Mouse (Mus musculus) kidney, adult 2 months (tissue): ENCODE data around the gene Fhl2.

Experiments used
- CTCF ChIP-seq: fragments of 200-500 bp; conservative IDR thresholded peaks from 2 replicates; pipeline ENCODE4 v1.5.1; 2011; ENCODE audit warnings: low read depth, mild to moderate bottlenecking, control low read depth, low read length, moderate library complexity, mixed read lengths; ENCODE audit not compliant: insufficient read depth, insufficient read length
- POLR2A ChIP-seq: fragments of 200-500 bp; IDR thresholded peaks from one replicate; pipeline ENCODE4 v1.6.1; 2011; ENCODE audit warnings: low read depth, low read length, control low read depth

GRCm38 (mm10) chr1:43120950-43121349 is 75.8 kb downstream of the Fhl2 start:
- TF ChIP-seq CTCF, result no peak
- TF ChIP-seq POLR2A, result no peak
